Mouse (Mus musculus) limb, embryonic 14.5 days (tissue): ENCODE data around the gene Sez6l. TPM values are rescaled to one million over a fixed set of nuclear protein-coding genes. Genes with fewer than 3 reads are reported as not detected.

Experiments
- ATAC-seq: fragments of 200-750 bp; cut with Nextera tagmentation; 2 replicates; pipeline ENCODE4 v1.8.0; 2017; ENCODE audit warnings: low read depth, moderate number of reproducible peaks, moderate TSS enrichment; ENCODE audit not compliant: low FRiP score
- DNase-seq: peaks from one replicate; pipeline ENCODE4 v3.0.0-alpha.2; 2015; ENCODE audit warnings: low spot score
- H3K27ac ChIP-seq: fragments of 300-500 bp; sonication (generic); replicated peaks from 2 replicates; pipeline ENCODE4 v1.5.1; 2014; ENCODE audit warnings: low read depth, mild to moderate bottlenecking, low read length, moderate library complexity, mixed read lengths
- H3K27me3 ChIP-seq: fragments of 300-500 bp; sonication (generic); 2 replicates; pipeline ENCODE4 v1.6.1; 2014; ENCODE audit warnings: low read length, mixed read lengths; ENCODE audit not compliant: control insufficient read depth, insufficient read depth
- H3K36me3 ChIP-seq: fragments of 300-500 bp; sonication (generic); 2 replicates; pipeline ENCODE4 v1.6.1; 2014; ENCODE audit warnings: mild to moderate bottlenecking, low read length, moderate library complexity, mixed read lengths; ENCODE audit not compliant: control insufficient read depth, insufficient read depth
- H3K4me1 ChIP-seq: fragments of 300-500 bp; sonication (generic); 2 replicates; pipeline ENCODE4 v1.6.1; 2014; ENCODE audit warnings: antibody characterized with exemption, low read length, mixed read lengths; ENCODE audit not compliant: control insufficient read depth, insufficient read depth
- H3K4me2 ChIP-seq: fragments of 300-500 bp; sonication (generic); replicated peaks from 2 replicates; pipeline ENCODE4 v1.6.1; 2014; ENCODE audit warnings: low read depth, mild to moderate bottlenecking, low read length, moderate library complexity; ENCODE audit not compliant: severe bottlenecking
- H3K4me3 ChIP-seq: fragments of 300-500 bp; sonication (generic); replicated peaks from 2 replicates; pipeline ENCODE4 v1.5.1; 2014; ENCODE audit warnings: low read length
- H3K9ac ChIP-seq: fragments of 300-500 bp; sonication (generic); 2 replicates; pipeline ENCODE4 v1.6.1; 2014; ENCODE audit warnings: mild to moderate bottlenecking, low read depth, low read length, moderate library complexity; ENCODE audit not compliant: severe bottlenecking
- H3K9me3 ChIP-seq: fragments of 300-500 bp; sonication (generic); 2 replicates; pipeline ENCODE4 v1.6.1; 2016; ENCODE audit warnings: low read length; ENCODE audit not compliant: control insufficient read depth
- POLR2A ChIP-seq: fragments of 200-500 bp; IDR thresholded peaks from 2 replicates; pipeline ENCODE4 v1.8.0; 2012; ENCODE audit warnings: inconsistent platforms, mild to moderate bottlenecking, moderate library complexity, borderline replicate concordance; ENCODE audit not compliant: insufficient read depth, insufficient read length; ENCODE audit errors: extremely low read depth
- WGBS: fragments of 180-500 bp; shearing (Covaris S2); extraction: QIAGEN DNeasy Blood & Tissue Kit; methylation state at CpG from one replicate; pipeline ENCODE4 v1.1.7; 2014; 5-methylcytosine and 5-hydroxymethylcytosine counted together
- polyA plus RNA-seq, 2 experiments: library from polyadenylated mRNA; depleted of rRNA in 1 of 2; stranded (reverse) in 1 of 2; unstranded in 1 of 2; fragments of >200 nt; fragmentation: Nextera tagmentation in 1 of 2; extraction: Ambion mirVana in 1 of 2; gene quantifications; 2 replicates each; pipeline versions ENCODE4 v1.2.1 to v1.2.3; 2012 to 2014

Sez6l gene
- polyA plus RNA-seq, 2 experiments, result 0.89 to 1.8 TPM

DNA sequence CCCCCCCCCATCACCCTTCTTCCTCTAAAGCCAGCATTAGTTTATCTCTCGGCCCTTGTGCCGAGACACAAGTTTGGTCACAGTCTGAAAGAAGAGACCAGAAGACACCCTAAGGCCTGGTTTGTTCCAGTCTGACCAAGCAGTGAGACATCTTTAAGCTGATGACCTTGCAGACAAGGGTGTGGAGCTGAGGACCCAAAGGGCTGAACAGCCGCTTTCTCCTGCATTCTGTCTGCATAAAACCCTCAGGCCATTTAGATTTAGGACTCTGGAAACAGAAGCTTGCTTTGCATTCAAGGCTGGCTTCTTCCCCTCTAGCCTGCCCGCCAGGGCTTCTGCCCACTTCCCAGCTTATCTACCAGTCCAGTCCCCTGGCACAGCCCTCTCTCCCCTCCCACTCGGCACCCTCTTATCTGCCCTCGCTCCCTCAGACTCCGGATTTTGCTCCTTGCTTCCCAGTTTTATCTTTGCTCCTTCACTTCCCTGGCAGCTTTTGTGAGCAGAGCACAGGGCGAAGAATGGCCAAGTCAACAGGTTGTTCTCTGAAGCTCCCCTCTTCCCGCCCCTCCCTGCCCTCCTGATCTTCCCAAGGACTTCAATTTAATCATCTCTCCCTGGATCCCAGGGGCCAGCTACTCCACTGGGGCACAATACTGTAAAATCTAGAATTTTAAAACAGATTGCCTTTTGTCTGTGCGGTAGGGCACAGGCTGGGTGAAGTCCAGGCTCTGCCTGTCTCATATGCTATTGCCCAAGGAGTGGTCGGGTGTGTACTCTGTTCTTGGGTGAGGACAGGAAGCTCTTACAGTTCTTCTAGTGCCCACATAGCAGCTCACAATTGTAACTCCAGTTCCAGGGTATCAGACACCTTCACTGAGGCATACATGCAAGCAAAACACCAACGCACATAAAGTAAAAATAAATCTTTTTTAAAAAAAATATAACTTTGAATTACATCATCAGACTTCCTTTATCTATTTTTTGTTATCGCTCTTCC lies 77.8 kb downstream of the Sez6l start:
- whole genome bisulfite sequencing, result 80% methylated on average over 13 of the region's 13 CpGs
- DNase-seq (no peak), ATAC-seq (no peak)
- Histone ChIP-seq H3K4me2 (no peak overlapping the region), H3K27ac (no peak overlapping the region), H3K4me3 (no peak overlapping the region), H3K4me1 (no peaks in the 10 kb centered on the region; the same call in 1 of the 2 replicates), H3K9ac (no peak overlapping the region), H3K36me3 (no peaks in the 10 kb centered on the region), H3K9me3 (no peaks in the 10 kb centered on the region), H3K27me3 (no peaks in the 10 kb centered on the region)
- no peak for TF ChIP-seq POLR2A

DNA sequence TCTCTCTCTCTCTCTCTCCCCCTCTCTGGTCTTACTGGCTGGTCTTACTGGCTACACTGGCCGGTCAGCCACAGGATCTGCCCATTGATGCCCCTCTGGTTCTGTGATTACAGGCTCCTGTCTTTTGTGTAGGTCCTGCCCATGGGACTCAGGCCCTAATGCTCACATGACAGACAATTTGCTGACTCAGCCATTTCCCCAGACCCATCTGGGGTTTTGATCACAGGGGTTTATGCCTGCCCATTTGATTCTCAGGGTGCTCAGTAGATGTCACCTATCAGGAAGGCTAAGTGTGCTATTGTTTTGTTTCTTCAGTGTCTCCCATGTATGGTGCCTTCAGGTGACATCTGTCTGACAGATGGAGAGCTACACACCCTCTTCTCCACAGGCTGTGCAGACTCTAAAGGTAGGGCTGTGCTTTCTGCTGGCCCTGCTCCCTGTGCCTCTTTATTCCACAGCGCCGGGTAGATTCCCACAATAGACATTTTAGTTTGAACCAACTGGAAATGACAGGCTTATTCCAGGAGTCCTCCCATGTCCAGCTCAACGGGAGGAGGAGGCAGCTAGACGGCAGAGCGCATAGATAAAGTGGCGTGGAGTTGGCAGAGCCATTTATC lies 80.1 kb downstream of the Sez6l start:
- Histone ChIP-seq H3K4me3 (no peak overlapping the region), H3K27me3 (no peaks in the 10 kb centered on the region), H3K4me1 (no peaks in the 10 kb centered on the region; the same call in 1 of the 2 replicates), H3K36me3 (no peaks in the 10 kb centered on the region), H3K9ac (no peak overlapping the region), H3K9me3 (no peaks in the 10 kb centered on the region), H3K4me2 (no peak overlapping the region), H3K27ac (no peak overlapping the region)
- TF ChIP-seq POLR2A, result no peak
- WGBS, result 85% methylated on average over 7 of the region's 7 CpGs
- DNase-seq (no peak), ATAC-seq (no peak)

DNA sequence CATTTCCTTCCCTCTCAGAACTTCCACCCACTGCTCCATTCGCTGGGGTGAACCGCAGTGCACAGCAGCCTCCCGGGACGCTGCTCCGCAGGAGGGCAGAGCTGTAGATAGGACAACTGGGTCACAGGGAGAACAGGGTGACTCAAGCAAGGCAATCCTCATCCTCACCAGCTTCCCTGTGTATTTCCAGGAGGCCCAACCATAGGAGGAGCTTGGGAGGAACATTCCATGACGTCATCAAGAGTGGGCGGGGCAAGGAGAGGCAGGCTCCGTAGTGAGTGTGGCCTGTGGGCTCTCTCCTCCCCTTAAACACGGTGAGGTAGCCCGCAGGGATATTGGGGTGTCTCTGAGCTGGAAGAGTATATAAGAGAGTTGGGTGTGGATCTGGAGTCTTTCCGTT lies 83.5 kb downstream of the Sez6l start:
- Histone ChIP-seq H3K4me3 (no peak overlapping the region), H3K9me3 (no peaks in the 10 kb centered on the region), H3K4me2 (no peak overlapping the region), H3K27ac (no peak overlapping the region), H3K9ac (no peak overlapping the region), H3K4me1 (no peaks in the 10 kb centered on the region), H3K36me3 (no peaks in the 10 kb centered on the region), H3K27me3 (no peaks in the 10 kb centered on the region)
- no peak for TF ChIP-seq POLR2A
- DNase-seq (peak; percentile 31), ATAC-seq (0 out of 2 replicates have a peak, but pooled peaks have one; percentile 19)
- 39% methylated on average over 11 of the region's 11 CpGs for WGBS

DNA sequence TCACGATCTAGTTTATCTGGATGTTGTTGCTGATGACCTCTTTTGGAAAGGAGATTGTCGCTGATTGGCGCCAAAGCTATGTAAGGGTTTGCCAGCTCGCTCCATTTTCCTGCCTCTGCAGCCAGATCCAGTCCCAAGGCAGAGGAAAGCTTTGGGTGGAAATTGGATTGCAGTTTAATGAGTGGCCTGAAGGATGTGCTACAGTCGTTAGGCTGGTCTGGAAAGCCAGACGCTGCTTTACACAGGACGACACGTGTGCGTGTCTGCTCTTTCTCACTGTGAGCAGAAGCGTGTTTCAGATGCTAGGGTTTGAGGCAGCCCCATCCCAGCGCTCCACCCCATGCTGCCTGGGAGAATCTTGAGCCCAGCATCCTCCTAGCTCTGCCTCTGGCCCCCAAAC lies 85.5 kb downstream of the Sez6l start:
- 42% methylated on average over 11 of the region's 11 CpGs for WGBS
- Histone ChIP-seq H3K36me3 (no peaks in the 10 kb centered on the region), H3K4me1 (no peaks in the 10 kb centered on the region), H3K4me2 (no peak overlapping the region), H3K27me3 (no peaks in the 10 kb centered on the region; the same call in 1 of the 2 replicates), H3K27ac (no peak overlapping the region), H3K4me3 (no peak overlapping the region), H3K9me3 (no peaks in the 10 kb centered on the region), H3K9ac (no peak overlapping the region)
- DNase-seq (no peak), ATAC-seq (no peak)
- no peak for TF ChIP-seq POLR2A

DNA sequence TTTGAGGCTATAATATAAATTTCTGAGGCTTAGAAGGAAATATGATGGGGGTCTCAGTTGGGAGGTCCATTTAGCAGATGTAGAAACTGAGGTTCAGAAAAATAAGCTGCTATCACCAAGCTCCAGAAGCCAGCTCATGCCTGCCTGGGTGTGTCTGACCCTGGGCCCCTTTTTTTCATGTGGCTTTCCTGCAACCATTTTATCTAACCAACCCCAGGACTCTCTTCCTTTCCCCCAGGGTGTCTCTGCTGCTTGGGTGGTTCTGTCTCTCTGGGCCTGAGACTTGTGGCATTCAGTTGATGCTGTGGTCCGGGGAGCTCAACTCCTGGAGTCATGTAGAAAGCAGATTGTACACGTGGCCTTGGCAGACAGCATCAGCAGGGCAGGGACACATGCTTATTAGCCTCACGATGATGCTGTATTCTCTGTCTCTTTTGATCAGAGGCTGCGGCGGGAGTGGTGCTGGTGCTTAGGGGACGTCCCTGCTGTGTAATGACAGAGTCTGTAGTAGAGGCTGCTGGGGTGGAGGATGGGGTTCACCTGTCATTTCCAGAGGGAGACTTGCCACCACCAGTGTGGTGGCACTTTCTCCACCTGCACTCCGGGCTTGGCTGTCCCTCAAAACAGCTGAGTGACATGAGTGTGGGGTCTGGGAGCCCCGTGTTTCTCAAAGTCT lies 88.7 kb downstream of the Sez6l start:
- Histone ChIP-seq H3K36me3 (no peaks in the 10 kb centered on the region), H3K27me3 (no peaks in the 10 kb centered on the region; the same call in 1 of the 2 replicates), H3K9me3 (no peaks in the 10 kb centered on the region), H3K4me2 (no peak overlapping the region), H3K4me3 (no peak overlapping the region), H3K4me1 (no peaks in the 10 kb centered on the region), H3K27ac (no peak overlapping the region), H3K9ac (no peak overlapping the region)
- DNase-seq, result no peak
- ATAC-seq, result no peak
- 69% methylated on average over 8 of the region's 8 CpGs for WGBS
- no peak for TF ChIP-seq POLR2A
